Mouse (Mus musculus) bone marrow, adult 2 months (tissue): ENCODE results near the gene Myh8. TPM values are rescaled to one million over a fixed set of nuclear protein-coding genes. Genes with fewer than 3 reads are reported as not detected.

ENCODE experiments used
- H3K27ac ChIP-seq: fragments of 200-500 bp; 2 replicates; pipeline ENCODE4 v1.5.1; 2012; ENCODE audit warnings: low read depth, mild to moderate bottlenecking, control low read depth, inconsistent platforms, low read length; ENCODE audit not compliant: control insufficient read depth, poor library complexity, insufficient read depth
- H3K4me1 ChIP-seq: fragments of 200-500 bp; 2 replicates; pipeline ENCODE4 v1.6.1; 2011; ENCODE audit warnings: low read length; ENCODE audit not compliant: control insufficient read depth, insufficient read depth
- H3K4me3 ChIP-seq: fragments of 200-500 bp; replicated peaks from 2 replicates; pipeline ENCODE3; 2011; ENCODE audit warnings: mild to moderate bottlenecking, low read depth, low read length, control low read depth; ENCODE audit not compliant: control insufficient read depth
- CTCF ChIP-seq: fragments of 200-500 bp; IDR thresholded peaks from 2 replicates; pipeline ENCODE4 v1.5.1; 2011; ENCODE audit warnings: low read length, control low read depth; ENCODE audit not compliant: control insufficient read depth, insufficient read depth
- POLR2A ChIP-seq: fragments of 200-500 bp; IDR thresholded peaks from 2 replicates; pipeline ENCODE4 v1.6.1; 2011; ENCODE audit warnings: low read depth, mild to moderate bottlenecking, control low read depth, low read length, borderline replicate concordance; ENCODE audit not compliant: control insufficient read depth
- WGBS: fragments of 180-500 bp; shearing (Covaris S2); methylation state at CpG from one replicate; pipeline ENCODE4 v1.1.7; 2018; 5-methylcytosine and 5-hydroxymethylcytosine counted together
- polyA plus RNA-seq: library from polyadenylated mRNA; stranded (reverse); fragments of >200 nt; gene quantifications from 2 replicates; pipeline ENCODE4 v1.2.4, GENCODE M21; 2011; ENCODE audit warnings: low replicate concordance; ENCODE audit not compliant: missing spikeins, insufficient read depth, insufficient read length

The Myh8 gene
- polyA plus RNA-seq, 1 experiment = not detected

DNA sequence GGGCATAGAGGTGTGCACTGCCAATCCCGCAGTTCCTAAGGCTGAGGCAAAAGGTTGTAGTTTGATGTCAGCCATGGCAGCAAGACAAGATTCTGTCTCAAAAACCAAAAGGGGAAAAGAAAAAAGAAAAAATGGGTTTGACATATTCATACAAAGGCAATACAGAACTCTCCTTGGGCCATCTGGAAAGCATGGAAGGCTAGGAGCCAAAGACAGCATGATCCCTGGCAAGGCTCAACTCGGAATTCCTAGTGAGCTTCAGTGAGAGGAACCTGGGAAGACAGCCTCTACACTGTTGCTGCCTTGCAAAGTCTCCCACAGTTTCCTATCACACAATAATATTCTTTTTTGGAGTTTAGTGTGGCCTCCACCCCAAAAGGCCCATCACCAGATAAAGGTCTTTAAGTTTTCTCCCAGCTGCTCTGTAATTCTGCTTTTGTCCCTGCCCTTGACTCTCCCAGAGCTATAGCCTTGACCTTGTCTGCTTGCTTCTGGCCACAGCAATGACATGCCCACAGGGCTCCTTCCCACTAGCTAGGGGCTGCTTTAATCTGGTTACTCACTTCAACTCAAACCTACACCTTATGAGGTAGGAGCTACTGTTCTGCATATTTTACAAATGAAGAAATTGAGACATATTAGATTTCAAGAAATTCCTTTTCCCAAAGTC, 68.4 kb downstream of the Myh8 start:
- Histone ChIP-seq H3K27ac (no peak overlapping the region), H3K4me3 (no peak overlapping the region), H3K4me1 (no peaks in the 10 kb centered on the region)
- WGBS = 52% methylated on average over 2 of the region's 2 CpGs
- TF ChIP-seq CTCF (no peak), POLR2A (no peak)

DNA sequence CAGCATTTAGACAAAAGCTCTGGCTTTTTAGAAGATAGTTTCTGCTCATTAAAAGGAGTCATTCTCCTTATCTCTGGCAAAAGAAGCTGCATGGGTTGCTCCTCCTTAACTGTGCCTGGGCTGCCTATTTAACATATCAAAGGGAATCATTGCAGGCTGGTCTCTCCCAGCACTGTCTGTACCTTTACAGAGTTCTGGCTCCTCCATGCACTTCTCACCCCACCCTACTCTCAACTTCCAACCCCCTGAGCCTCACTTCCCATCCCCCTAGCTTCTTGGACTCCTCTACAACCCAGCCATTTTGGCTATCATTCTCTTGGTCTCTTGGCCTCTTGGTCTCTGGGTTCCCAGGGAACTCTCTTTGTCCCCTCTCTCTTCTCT, 68.9 kb downstream of the Myh8 start:
- Histone ChIP-seq H3K4me1 (no peaks in the 10 kb centered on the region), H3K27ac (no peak overlapping the region), H3K4me3 (no peak overlapping the region)
- no peak for TF ChIP-seq CTCF
- no peak for TF ChIP-seq POLR2A

DNA sequence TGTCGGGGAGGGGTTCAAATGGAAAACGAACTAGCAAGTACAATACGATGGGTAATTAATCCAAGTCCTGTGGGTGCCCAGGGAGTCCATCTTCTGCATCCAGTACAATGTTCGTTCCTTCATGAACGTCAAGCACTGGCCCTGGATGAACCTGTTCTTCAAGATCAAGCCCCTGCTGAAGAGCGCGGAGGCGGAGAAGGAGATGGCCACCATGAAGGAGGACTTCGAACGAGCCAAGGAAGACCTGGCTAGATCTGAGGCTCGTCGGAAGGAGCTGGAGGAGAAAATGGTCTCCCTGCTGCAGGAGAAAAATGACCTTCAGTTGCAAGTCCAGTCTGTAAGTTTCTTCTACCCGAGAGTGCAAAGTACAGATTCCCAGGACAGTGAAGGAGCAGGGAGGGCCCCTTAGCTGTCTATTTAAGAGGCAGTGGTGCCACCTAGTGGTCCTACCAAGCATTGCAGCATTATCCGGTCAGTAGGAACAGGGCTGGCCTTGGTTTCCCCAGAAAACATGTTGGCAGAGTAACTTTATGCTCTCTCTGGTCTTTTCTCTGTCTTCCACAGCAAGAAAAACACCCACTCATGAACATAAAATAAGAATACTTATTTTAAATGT, 73.3 kb downstream of the Myh8 start:
- TF ChIP-seq CTCF (peak; percentile 75), POLR2A (no peak)
- WGBS = 52% methylated on average over 14 of the region's 14 CpGs
- Histone ChIP-seq H3K4me1 (no peaks in the 10 kb centered on the region), H3K27ac (no peak overlapping the region), H3K4me3 (no peak overlapping the region)

DNA sequence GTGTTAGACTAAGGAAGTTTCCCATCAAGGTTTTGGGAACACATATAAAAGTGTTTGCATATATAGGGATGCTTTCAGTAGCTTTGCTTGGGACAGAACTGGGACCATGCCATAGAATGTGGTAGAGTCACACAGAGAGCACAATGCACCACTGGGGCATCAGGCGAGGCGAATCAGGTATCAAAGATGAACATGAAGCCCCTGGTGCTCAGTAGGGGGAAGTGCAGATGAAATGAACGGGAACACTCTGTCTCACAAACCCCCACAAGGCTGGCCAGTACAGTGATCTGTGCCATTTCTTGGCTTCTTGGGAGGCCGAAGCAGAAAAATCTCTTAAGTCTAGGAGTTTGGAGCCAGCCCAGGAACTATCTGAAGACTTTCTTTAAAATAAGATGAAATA, 76.1 kb downstream of the Myh8 start:
- Histone ChIP-seq H3K4me1 (no peaks in the 10 kb centered on the region), H3K27ac (no peak overlapping the region), H3K4me3 (no peak overlapping the region)
- no peak for TF ChIP-seq CTCF
- no peak for TF ChIP-seq POLR2A
- WGBS = 42% methylated on average over 4 of the region's 4 CpGs

DNA sequence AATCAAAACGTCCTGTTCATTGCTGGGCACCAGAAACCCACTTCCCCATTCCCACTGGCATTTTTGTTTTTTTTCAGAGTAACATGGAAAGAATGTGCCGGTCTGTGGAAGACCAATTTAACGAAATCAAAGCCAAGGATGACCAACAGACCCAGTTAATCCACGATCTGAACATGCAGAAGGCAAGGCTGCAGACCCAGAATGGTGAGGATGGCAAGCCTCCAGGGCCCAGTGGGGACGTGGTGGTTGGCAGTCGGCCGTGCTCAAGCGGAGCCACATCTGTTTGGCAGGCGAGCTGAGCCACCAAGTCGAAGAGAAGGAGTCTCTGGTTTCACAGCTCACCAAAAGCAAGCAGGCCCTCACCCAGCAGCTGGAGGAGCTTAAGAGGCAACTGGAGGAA, 81.1 kb downstream of the Myh8 start:
- Histone ChIP-seq H3K4me3 (no peak overlapping the region), H3K27ac (no peak overlapping the region), H3K4me1 (no peaks in the 10 kb centered on the region)
- WGBS = 55% methylated on average over 10 of the region's 10 CpGs
- TF ChIP-seq CTCF (no peak), POLR2A (no peak)

Other genes starting within 250 kb of the Myh8 start
- 6.9 and 15.4 TPM in 2 replicates for gene Adprm, start 224.5 kb upstream of the Myh8 start, polyA plus RNA-seq
- gene Sco1, start 224.5 kb upstream of the Myh8 start, polyA plus RNA-seq = 3.2 and 5.0 TPM in 2 replicates
- not detected in 2 replicates for gene Myh3, start 198.8 kb upstream of the Myh8 start, polyA plus RNA-seq
- gene Myh2, start 106.1 kb upstream of the Myh8 start, polyA plus RNA-seq = 1.7 and 6.8 TPM in 2 replicates
- 11.4 and 12.9 TPM in 2 replicates for gene Myh1, start 77.1 kb upstream of the Myh8 start, polyA plus RNA-seq
- gene Myh4, start 39.1 kb upstream of the Myh8 start, polyA plus RNA-seq = 1.8 and 4.4 TPM in 2 replicates
- gene Myh13, start 44.5 kb downstream of the Myh8 start, polyA plus RNA-seq = not detected in 2 replicates
- 13.8 and 18.1 TPM in 2 replicates for gene Gas7, start 178.3 kb downstream of the Myh8 start, polyA plus RNA-seq